Mouse (Mus musculus): ENCODE measurements around the gene Taf1b.

DNA sequence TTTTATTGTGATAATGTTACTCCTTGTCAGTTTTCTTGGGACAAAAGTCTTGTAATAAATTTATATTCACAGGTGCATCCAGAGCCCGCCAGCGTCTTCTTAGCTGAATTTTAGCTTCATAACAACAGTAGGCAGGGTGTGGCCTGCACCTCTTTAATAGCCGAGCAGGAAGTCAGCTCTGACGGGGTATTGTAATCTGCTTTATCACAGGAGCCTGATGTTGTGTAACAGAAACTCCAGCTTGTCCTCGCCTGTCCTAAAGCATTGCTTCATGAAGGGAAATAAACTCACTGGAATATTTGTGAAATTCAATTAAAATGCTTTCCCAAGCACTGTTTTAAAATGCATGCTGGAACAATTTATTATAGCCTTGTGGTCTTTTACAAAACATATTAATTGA is 38.2 kb downstream of the Taf1b start:
- no peak for TF ChIP-seq CTCF (IDR thresholded peaks at IDR 0.05)
- TF ChIP-seq EP300 (IDR thresholded peaks at IDR 0.05): no peak

Measured in lung, postnatal 0 days (tissue).